Mouse (Mus musculus) G1E (cell line): Measurements from ENCODE around the gene Epha3. TPM values are rescaled to one million over a fixed set of nuclear protein-coding genes. Genes with fewer than 3 reads are reported as not detected.

ENCODE experiments used
- ATAC-seq: 2 replicates; pipeline ENCODE4 v1.8.0; 2016; ENCODE audit warnings: mild to moderate bottlenecking; ENCODE audit not compliant: insufficient number of reproducible peaks, poor library complexity, low FRiP score, severe bottlenecking; ENCODE audit errors: extremely low read depth
- DNase-seq: peaks from one replicate; pipeline ENCODE4 v3.0.0; 2012; ENCODE audit warnings: low spot score
- H3K27me3 ChIP-seq: 2 replicates; pipeline ENCODE4 v1.6.1; 2012; ENCODE audit warnings: mild to moderate bottlenecking, low read length, inconsistent platforms; ENCODE audit not compliant: insufficient read depth
- H3K36me3 ChIP-seq: replicated peaks from 2 replicates; pipeline ENCODE3; 2012; ENCODE audit warnings: mild to moderate bottlenecking, inconsistent platforms
- H3K4me1 ChIP-seq: 2 replicates; pipeline ENCODE4 v1.6.1; 2012; ENCODE audit warnings: low read depth, low read length, inconsistent platforms, mixed read lengths; ENCODE audit not compliant: insufficient read depth
- H3K4me3 ChIP-seq: 2 replicates; pipeline ENCODE4 v1.5.1; 2012; ENCODE audit warnings: low read depth, mild to moderate bottlenecking, inconsistent platforms, low read length, moderate library complexity, mixed read lengths
- H3K9me3 ChIP-seq: replicated peaks from 2 replicates; pipeline ENCODE4 v1.6.1; 2012; ENCODE audit warnings: inconsistent platforms
- CTCF ChIP-seq: IDR thresholded peaks from 2 replicates; pipeline ENCODE4 v1.5.1; 2012; ENCODE audit warnings: low read depth, low read length, inconsistent platforms, mixed read lengths
- GATA1 ChIP-seq: IDR thresholded peaks from 2 replicates; pipeline ENCODE4 v1.6.1; 2012; ENCODE audit warnings: borderline replicate concordance, low read length, inconsistent platforms, mixed read lengths
- GATA2 ChIP-seq: IDR thresholded peaks from 2 replicates; pipeline ENCODE4 v1.6.1; 2012; ENCODE audit warnings: low read depth, low read length, inconsistent platforms, borderline replicate concordance
- POLR2AphosphoS5 ChIP-seq: IDR thresholded peaks from 2 replicates; pipeline ENCODE4 v1.6.1; 2012; ENCODE audit warnings: low read depth, low read length, inconsistent platforms; ENCODE audit not compliant: insufficient replicate concordance
- TAL1 ChIP-seq: conservative IDR thresholded peaks from 2 replicates; pipeline ENCODE4 v1.6.1; 2012; ENCODE audit warnings: low read depth, low read length, inconsistent platforms, mixed read lengths
- polyA plus RNA-seq: library from polyadenylated mRNA; stranded (reverse); fragments of >175 nt; gene quantifications from 2 replicates; pipeline ENCODE4 v1.2.3, GENCODE M21; 2012
- total RNA-seq, 2 experiments: library from RNA; stranded (forward) in 1 of 2; stranded (reverse) in 1 of 2; fragments of 200-1000 nt in 1 of 2; fragments of >200 nt in 1 of 2; fragmentation: Nextera tagmentation in 1 of 2; gene quantifications; 2 replicates each; pipeline ENCODE4 v1.2.3; 2014 to 2017

The Epha3 gene
- total and polyA plus RNA-seq, 3 experiments, result 0.05 TPM; not detected in 2

GRCm38 (mm10) chr16:63794292-63794691, 69.7 kb downstream of the Epha3 start:
- Histone ChIP-seq H3K4me1 (no peaks in the 10 kb centered on the region), H3K36me3 (no peaks in the 10 kb centered on the region), H3K4me3 (no peak overlapping the region), H3K27me3 (no peaks in the 10 kb centered on the region), H3K9me3 (no peaks in the 10 kb centered on the region)
- ATAC-seq (no peak), DNase-seq (no peak)
- TF ChIP-seq POLR2AphosphoS5 (no peak), GATA2 (no peak), GATA1 (no peak), CTCF (no peak), TAL1 (no peak)

GRCm38 (mm10) chr16:63793805-63794204, 70.2 kb downstream of the Epha3 start:
- Histone ChIP-seq H3K27me3 (no peaks in the 10 kb centered on the region), H3K36me3 (no peaks in the 10 kb centered on the region), H3K9me3 (no peaks in the 10 kb centered on the region), H3K4me1 (no peaks in the 10 kb centered on the region), H3K4me3 (no peak overlapping the region)
- DNase-seq (no peak), ATAC-seq (no peak)
- no peak for TF ChIP-seq GATA2
- no peak for TF ChIP-seq GATA1
- TF ChIP-seq CTCF, result no peak
- TF ChIP-seq POLR2AphosphoS5, result no peak
- no peak for TF ChIP-seq TAL1

- DNase-seq (no peak), ATAC-seq (no peak)
- Histone ChIP-seq H3K27me3 (no peaks in the 10 kb centered on the region), H3K36me3 (no peaks in the 10 kb centered on the region), H3K4me1 (no peaks in the 10 kb centered on the region), H3K4me3 (no peak overlapping the region), H3K9me3 (no peaks in the 10 kb centered on the region)
- no peak for TF ChIP-seq POLR2AphosphoS5
- no peak for TF ChIP-seq GATA1
- TF ChIP-seq TAL1, result no peak
- no peak for TF ChIP-seq GATA2
- no peak for TF ChIP-seq CTCF
Measured at GRCm38 (mm10) chr16:63792084-63792483, 71.9 kb downstream of the Epha3 start.

- H3K4me3 ChIP-seq, result no peak overlapping the region
- H3K27me3 ChIP-seq, result no peaks in the 10 kb centered on the region
- no peak for DNase-seq
- H3K9me3 ChIP-seq, result peaks cover 2% of the 10 kb centered on the region; the same call in 1 of the 2 replicates
- ATAC-seq, result no peak
- H3K36me3 ChIP-seq, result no peaks in the 10 kb centered on the region
- no peak for TF ChIP-seq GATA1
- TF ChIP-seq TAL1, result no peak
- no peak for TF ChIP-seq CTCF
- TF ChIP-seq GATA2, result no peak
- TF ChIP-seq POLR2AphosphoS5, result no peak
- no peaks in the 10 kb centered on the region for H3K4me1 ChIP-seq
Measured at GRCm38 (mm10) chr16:63783544-63783943, 80.4 kb downstream of the Epha3 start.

- DNase-seq, result no peak
- H3K36me3 ChIP-seq, result no peaks in the 10 kb centered on the region
- no peak overlapping the region for H3K4me3 ChIP-seq
- no peaks in the 10 kb centered on the region for H3K4me1 ChIP-seq
- ATAC-seq, result no peak
- TF ChIP-seq TAL1, result no peak
- TF ChIP-seq GATA2, result no peak
- TF ChIP-seq CTCF, result no peak
- TF ChIP-seq POLR2AphosphoS5, result no peak
- no peak for TF ChIP-seq GATA1
- H3K27me3 ChIP-seq, result no peaks in the 10 kb centered on the region
- H3K9me3 ChIP-seq, result peaks cover 2% of the 10 kb centered on the region; the same call in 1 of the 2 replicates
Measured at GRCm38 (mm10) chr16:63782101-63782500, 81.9 kb downstream of the Epha3 start.

GRCm38 (mm10) chr16:63780151-63780550, 83.8 kb downstream of the Epha3 start:
- ATAC-seq, result no peak
- H3K4me1 ChIP-seq, result no peaks in the 10 kb centered on the region
- no peak overlapping the region for H3K4me3 ChIP-seq
- H3K27me3 ChIP-seq, result no peaks in the 10 kb centered on the region
- peaks cover 2% of the 10 kb centered on the region; the same call in 1 of the 2 replicates for H3K9me3 ChIP-seq
- DNase-seq, result no peak
- no peaks in the 10 kb centered on the region for H3K36me3 ChIP-seq
- TF ChIP-seq GATA2 (no peak), TAL1 (no peak), CTCF (no peak), GATA1 (no peak), POLR2AphosphoS5 (no peak)
